Comparison of ENCODE assay signal across 8 mouse cellular contexts in genomic region chr15:27655015-27655414, GRCm38 (mm10). TPM values are rescaled to one million over a fixed set of nuclear protein-coding genes. Genes with fewer than 3 reads are reported as not detected.
DNase-seq lines count a peak whose midpoint lies in the region; ATAC-seq and TF ChIP-seq lines count a peak whose summit lies in the region.

No protein-coding gene starts in this region.

- no peak for ATAC-seq in embryonic facial prominence, embryonic 11.5 days (replicated peaks; ENCODE audit: insufficient number of reproducible peaks, low FRiP score, low TSS enrichment, low read depth)
- ATAC-seq in forebrain, embryonic 15.5 days (replicated peaks) = no peak

- H3K4me2 ChIP-seq in embryonic facial prominence, embryonic 11.5 days (ENCODE audit: low read depth, low read length) = no peak overlapping the region
- H3K4me2 ChIP-seq in forebrain, embryonic 15.5 days (replicated peaks) = no peak overlapping the region

- WGBS in embryonic facial prominence, embryonic 11.5 days = 20% methylated on average over 5 of the region's 5 CpGs
- 19% methylated on average over 5 of the region's 5 CpGs for WGBS in forebrain, embryonic 15.5 days

- H3K9ac ChIP-seq in embryonic facial prominence, embryonic 11.5 days (replicated peaks; ENCODE audit: low read length) = no peak overlapping the region
- H3K9ac ChIP-seq in forebrain, embryonic 15.5 days (replicated peaks) = no peak overlapping the region

- H3K9me3 ChIP-seq in embryonic facial prominence, embryonic 11.5 days (replicated peaks; ENCODE audit: control insufficient read depth, low read length) = no peaks in the 10 kb centered on the region
- 0 out of 2 replicates have a peak, but pooled peaks cover 3% of the 10 kb centered on the region for H3K9me3 ChIP-seq in forebrain, embryonic 15.5 days

- no peaks in the 10 kb centered on the region for H3K4me1 ChIP-seq in embryonic facial prominence, embryonic 11.5 days (ENCODE audit: control insufficient read depth, insufficient read depth, low read length)
- H3K4me1 ChIP-seq in forebrain, embryonic 15.5 days = no peaks in the 10 kb centered on the region

- intact Hi-C loops in gastrocnemius, adult 2 months (cut with DNase I) = loop anchor here (5.0 to 10.0 kb wide), 3 partner anchors 62 to 200 kb away; no protein-coding TSS in a partner anchor

- no peak overlapping the region for H3K4me3 ChIP-seq in gastrocnemius, adult 2 months
- no peak overlapping the region for H3K4me3 ChIP-seq in embryonic facial prominence, embryonic 11.5 days (ENCODE audit: low read depth, low read length)
- no peak overlapping the region for H3K4me3 ChIP-seq in forebrain, embryonic 15.5 days

- no peaks in the 10 kb centered on the region for H3K36me3 ChIP-seq in embryonic facial prominence, embryonic 11.5 days (replicated peaks; ENCODE audit: control insufficient read depth, insufficient read depth, low read depth, low read length)
- no peaks in the 10 kb centered on the region; the same call in 1 of the 2 replicates for H3K36me3 ChIP-seq in forebrain, embryonic 15.5 days

- H3K27me3 ChIP-seq in embryonic facial prominence, embryonic 11.5 days (ENCODE audit: control insufficient read depth, insufficient read depth, low read length) = no peaks in the 10 kb centered on the region
- no peaks in the 10 kb centered on the region for H3K27me3 ChIP-seq in forebrain, embryonic 15.5 days

- H3K27ac ChIP-seq in gastrocnemius, adult 2 months = no peak overlapping the region
- H3K27ac ChIP-seq in embryonic facial prominence, embryonic 11.5 days (replicated peaks; ENCODE audit: low read depth, low read length) = no peak overlapping the region
- H3K27ac ChIP-seq in forebrain, embryonic 15.5 days (replicated peaks) = no peak overlapping the region

- no peak for TF ChIP-seq CTCF in gastrocnemius, adult 2 months (IDR thresholded peaks at IDR 0.05)

- peak; percentile 51 for DNase-seq in gastrocnemius, adult 2 months
- no peak for DNase-seq in gastrocnemius, adult 8-10 months (ENCODE audit: low spot score in 2 of 2)
- peak; percentile 62 for DNase-seq in ovary, postnatal 36 days (ENCODE audit: low spot score)
- no peak for DNase-seq in ovary, postnatal 10 days (ENCODE audit: low spot score)
- DNase-seq in embryonic facial prominence, embryonic 11.5 days (ENCODE audit: low spot score) = peak; percentile 84
- DNase-seq in retina, embryonic 14.5 days (ENCODE audit: low spot score) = peak; percentile 70
- no peak for DNase-seq in cerebellum, adult 9-11 months

RNA-seq across cellular contexts. Expression of gene Otulin, which starts 24.5 kb away (rescaled TPM):
- total RNA-seq in gastrocnemius, adult 2 months (2021) = 10 to 100 TPM; 16.2 to 20.7 TPM
- 10 to 100 TPM; 17.6 to 22.3 (median 20.1) TPM for total RNA-seq in gastrocnemius, adult 8-10 months (2022)
- 38.0 and 41.1 TPM in 2 replicates for polyA plus RNA-seq in embryonic facial prominence, embryonic 11.5 days (2014; fragmentation: Nextera tagmentation; extraction: Ambion mirVana)
- 28.6 and 30.7 TPM in 2 replicates for polyA plus RNA-seq in forebrain, embryonic 15.5 days (2015; fragmentation: Nextera tagmentation; extraction: Ambion mirVana)

RNA-seq across cellular contexts. Expression of gene Otulinl, which starts 26.4 kb away (rescaled TPM):
- under 1 TPM; 0.43 to 0.61 TPM for total RNA-seq in gastrocnemius, adult 2 months (2021)
- total RNA-seq in gastrocnemius, adult 8-10 months (2022) = under 1 TPM; 0.22 to 0.59 (median 0.36) TPM
- 14.9 and 15.5 TPM in 2 replicates for polyA plus RNA-seq in embryonic facial prominence, embryonic 11.5 days (2014; fragmentation: Nextera tagmentation; extraction: Ambion mirVana)
- polyA plus RNA-seq in forebrain, embryonic 15.5 days (2015; fragmentation: Nextera tagmentation; extraction: Ambion mirVana) = 10.2 and 12.5 TPM in 2 replicates

Comparison
In these comparisons a context has a peak if more than half of its experiments do, and no peak if none do; other contexts are left out.
1. DNase-seq: peak in gastrocnemius, adult 2 months (single experiment), ovary, postnatal 36 days (single experiment), embryonic facial prominence, embryonic 11.5 days (single experiment) and retina, embryonic 14.5 days (single experiment); none in gastrocnemius, adult 8-10 months (0 of 2), ovary, postnatal 10 days (single experiment) and cerebellum, adult 9-11 months (single experiment).